Mouse (Mus musculus) megakaryocyte, embryonic 14.5 days (primary cell): ENCODE data around the gene Fbxw22. TPM values are rescaled to one million over a fixed set of nuclear protein-coding genes. Genes with fewer than 3 reads are reported as not detected.
"Not testable (repeated sequence)": the region's sequence is repeated elsewhere in the genome, so short reads cannot be mapped to it uniquely, and the experiment has no call there.

ENCODE experiments used
- H3K27me3 ChIP-seq: replicated peaks from 2 replicates; pipeline ENCODE3; 2012; ENCODE audit warnings: inconsistent platforms
- H3K36me3 ChIP-seq: replicated peaks from 2 replicates; pipeline ENCODE3; 2012; ENCODE audit warnings: low read length, inconsistent platforms, mixed read lengths
- H3K4me1 ChIP-seq: 2 replicates; pipeline ENCODE4 v1.6.1; 2012; ENCODE audit warnings: inconsistent platforms
- H3K4me3 ChIP-seq: replicated peaks from 2 replicates; pipeline ENCODE3; 2012; ENCODE audit warnings: moderate library complexity, mild to moderate bottlenecking, inconsistent platforms
- H3K9me3 ChIP-seq: 2 replicates; pipeline ENCODE4 v1.6.1; 2012; ENCODE audit warnings: inconsistent platforms
- FLI1 ChIP-seq: IDR thresholded peaks from 2 replicates; pipeline ENCODE4 v1.6.1; 2012; ENCODE audit warnings: low read length, inconsistent platforms, mixed read lengths
- GATA1 ChIP-seq: IDR thresholded peaks from 3 replicates; pipeline ENCODE4 v1.6.1; 2012; ENCODE audit warnings: mixed read lengths, low read length, inconsistent platforms, borderline replicate concordance
- polyA plus RNA-seq: library from polyadenylated mRNA; stranded (reverse); fragments of >175 nt; gene quantifications from 2 replicates; pipeline ENCODE4 v1.2.3, GENCODE M21; 2012; ENCODE audit warnings: low replicate concordance; ENCODE audit not compliant: insufficient read depth

The Fbxw22 gene
- not detected in 2 replicates for polyA plus RNA-seq

GRCm38 (mm10) chr9:109404196-109404595 is at the start of gene Fbxw22:
Fbxw22 (minus strand) TSS chr9:109404296.
- not testable (repeated sequence) for H3K4me3 ChIP-seq, H3K4me1 ChIP-seq, H3K36me3 ChIP-seq, H3K9me3 ChIP-seq, H3K27me3 ChIP-seq

- Histone ChIP-seq H3K9me3 (peaks cover 7% of the 10 kb centered on the region; the same call in 1 of the 2 replicates), H3K27me3 (no peaks in the 10 kb centered on the region), H3K4me1 (no peaks in the 10 kb centered on the region), H3K36me3 (no peaks in the 10 kb centered on the region), H3K4me3 (no peak within 1 kb of the TSS)
- TF ChIP-seq GATA1, result no peak
- no peak for TF ChIP-seq FLI1
Observed at GRCm38 (mm10) chr9:109449040-109449439, 44.9 kb upstream of the Fbxw22 start, which contains the start of gene Fbxw16. Fbxw16 (minus strand) TSS chr9:109449140.

- H3K9me3 ChIP-seq, result peaks cover 3% of the 10 kb centered on the region; the same call in 1 of the 2 replicates
- H3K36me3 ChIP-seq, result no peaks in the 10 kb centered on the region
- no peaks in the 10 kb centered on the region for H3K27me3 ChIP-seq
- no peaks in the 10 kb centered on the region for H3K4me1 ChIP-seq
- peak overlapping the region; percentile 29 for H3K4me3 ChIP-seq
- TF ChIP-seq FLI1 (no peak), GATA1 (no peak)
Observed at GRCm38 (mm10) chr9:109432956-109433355, 28.9 kb upstream of the Fbxw22 start.

GRCm38 (mm10) chr9:109339559-109339958 is 64.5 kb downstream of the Fbxw22 start, which contains the start of gene Fbxw28:
Fbxw28 (minus strand) TSS chr9:109339659.
- not testable (repeated sequence) for H3K4me1 ChIP-seq, H3K27me3 ChIP-seq, H3K9me3 ChIP-seq, H3K36me3 ChIP-seq, H3K4me3 ChIP-seq

Other genes starting within 250 kb of the Fbxw22 start
- gene Fbxw21, start 242.3 kb downstream of the Fbxw22 start, polyA plus RNA-seq, result not detected in 2 replicates
- gene Fbxw13, start 208.3 kb downstream of the Fbxw22 start, polyA plus RNA-seq, result not detected in 2 replicates
- not detected in 2 replicates for gene Fbxw20, start 169.5 kb downstream of the Fbxw22 start, polyA plus RNA-seq
- gene Fbxw14, start 116.6 kb downstream of the Fbxw22 start, polyA plus RNA-seq, result not detected in 2 replicates
- not detected in 2 replicates for gene Fbxw28, start 64.6 kb downstream of the Fbxw22 start, polyA plus RNA-seq
- not detected in 2 replicates for gene Fbxw16, start 44.8 kb upstream of the Fbxw22 start, polyA plus RNA-seq
- not detected in 2 replicates for gene Fbxw19, start 91.6 kb upstream of the Fbxw22 start, polyA plus RNA-seq
- not detected in 2 replicates for gene Fbxw15, start 164.0 kb upstream of the Fbxw22 start, polyA plus RNA-seq
- gene Fbxw24, start 221.8 kb upstream of the Fbxw22 start, polyA plus RNA-seq, result not detected in 2 replicates